Mouse (Mus musculus): ENCODE measurements at regions not wholly inside any gene's neighbourhood (a gene's known extent, or its start where the extent isn't known, plus 50 kb on each side); places are given as distances from the start of the nearest gene placed in this dataset.

- H3K27ac ChIP-seq = no peak overlapping the region
- intact Hi-C loops (cut with DNase I) = no loop called here
- no peak for TF ChIP-seq CTCF (IDR thresholded peaks at IDR 0.05)
- H3K4me3 ChIP-seq = no peak overlapping the region
- DNase-seq (ENCODE audit: extremely low spot score in 1 of 2, low spot score in 2 of 2) = no peak
These were observed 60.5 kb upstream of the 1110032F04Rik start for GRCm38 (mm10) chr3:68808866-68809265.

GRCm38 (mm10) chr3:68813461-68813860 is 55.9 kb upstream of the 1110032F04Rik start:
- Histone ChIP-seq H3K4me3 (no peak overlapping the region), H3K27ac (no peak overlapping the region)
- no peak for DNase-seq (ENCODE audit: extremely low spot score in 1 of 2, low spot score in 2 of 2)
- TF ChIP-seq CTCF (IDR thresholded peaks at IDR 0.05) = no peak
- intact Hi-C loops (cut with DNase I) = no loop called here

- DNase-seq (ENCODE audit: extremely low spot score in 1 of 2, low spot score in 2 of 2) = no peak
- no peak for TF ChIP-seq CTCF (IDR thresholded peaks at IDR 0.05)
- Histone ChIP-seq H3K4me3 (no peak overlapping the region), H3K27ac (no peak overlapping the region)
- intact Hi-C loops (cut with DNase I) = no loop called here
These were observed 55.2 kb upstream of the 1110032F04Rik start for GRCm38 (mm10) chr3:68814011-68814690.

- intact Hi-C loops (cut with DNase I) = no loop called here
- Histone ChIP-seq H3K4me3 (no peak overlapping the region), H3K27ac (no peak overlapping the region)
- DNase-seq (ENCODE audit: extremely low spot score in 1 of 2, low spot score in 2 of 2) = no peak
- no peak for TF ChIP-seq CTCF (IDR thresholded peaks at IDR 0.05)
These were observed 53.8 kb upstream of the 1110032F04Rik start for GRCm38 (mm10) chr3:68815621-68816020.

GRCm38 (mm10) chr3:68817321-68817720 is 52.1 kb upstream of the 1110032F04Rik start:
- intact Hi-C loops (cut with DNase I) = no loop called here
- no peak overlapping the region for H3K4me3 ChIP-seq
- no peak overlapping the region for H3K27ac ChIP-seq
- no peak for TF ChIP-seq CTCF (IDR thresholded peaks at IDR 0.05)
- DNase-seq (ENCODE audit: extremely low spot score in 1 of 2, low spot score in 2 of 2) = no peak

Data from left cerebral cortex, adult 2 months (tissue).